Mouse (Mus musculus): Measurements from ENCODE around the gene 9030612E09Rik. TPM values are rescaled to one million over a fixed set of nuclear protein-coding genes. Genes with fewer than 3 reads are reported as not detected.

Gene 9030612E09Rik
- total and polyA plus RNA-seq, 2 experiments from 2014 or later: 0.73 to 1.7 TPM

DNA sequence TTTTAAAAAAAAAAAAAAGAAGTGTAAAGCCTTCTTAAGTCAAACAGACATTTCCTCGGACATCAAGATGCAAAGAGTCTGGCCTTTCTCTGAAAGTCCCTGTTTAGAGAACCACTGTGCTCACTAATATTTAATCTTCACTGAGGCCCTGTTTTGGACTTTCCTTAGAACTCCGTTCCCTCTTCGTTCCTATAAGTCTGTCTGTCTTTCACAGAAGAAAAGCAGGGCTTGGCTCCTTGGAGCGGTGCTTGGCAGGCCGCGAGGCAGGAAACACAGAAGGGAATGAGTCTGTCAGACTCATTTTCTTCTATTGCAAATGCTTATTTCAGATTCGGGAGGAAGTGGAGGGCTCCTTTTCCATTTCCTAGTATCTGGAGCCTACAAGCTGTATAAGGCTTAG lies 5.7 kb upstream of the 9030612E09Rik start:
- DNase-seq (ENCODE audit: low spot score): no peak
- WGBS: 70% methylated on average over 7 of the region's 7 CpGs
- H3K27me3 ChIP-seq (ENCODE audit: insufficient read depth, low read length): no peaks in the 10 kb centered on the region
- no peak overlapping the region for H3K27ac ChIP-seq
- H3K4me3 ChIP-seq (ENCODE audit: low read length): no peak overlapping the region
- H3K9me3 ChIP-seq (ENCODE audit: low read length): no peaks in the 10 kb centered on the region
- no peaks in the 10 kb centered on the region for H3K36me3 ChIP-seq (ENCODE audit: insufficient read depth, low read length)
- no peak for ATAC-seq
- H3K4me2 ChIP-seq (ENCODE audit: low read depth, low read length): no peak overlapping the region
- no peak for TF ChIP-seq CTCF (IDR thresholded peaks at IDR 0.05; ENCODE audit: low read depth)
- peaks cover 10% of the 10 kb centered on the region; the same call in 1 of the 2 replicates for H3K4me1 ChIP-seq (ENCODE audit: insufficient read depth, low read length)
- no peak overlapping the region for H3K9ac ChIP-seq (replicated peaks; ENCODE audit: low read length)

DNA sequence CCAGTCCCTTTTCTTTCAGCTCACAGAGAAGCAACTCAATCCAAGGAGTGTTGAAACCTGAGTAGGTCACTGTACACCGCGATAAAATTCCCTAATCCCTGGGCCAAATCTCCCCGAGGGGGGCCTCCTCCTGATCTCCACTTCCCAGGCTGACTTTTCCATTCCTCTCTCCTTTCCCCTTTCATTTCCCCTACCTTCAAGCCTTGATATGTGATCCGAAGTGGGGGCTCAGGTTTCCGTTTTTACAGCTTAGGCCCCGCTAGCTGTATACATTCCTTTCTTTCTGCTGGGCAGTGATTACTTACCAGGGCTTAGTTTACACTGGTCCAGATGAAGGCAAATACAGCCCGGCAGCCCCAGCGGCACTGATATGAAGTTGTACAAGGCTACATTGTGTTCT lies 3.4 kb upstream of the 9030612E09Rik start:
- no peak overlapping the region for H3K27ac ChIP-seq
- no peak for TF ChIP-seq CTCF (IDR thresholded peaks at IDR 0.05; ENCODE audit: low read depth)
- WGBS: 11% methylated on average over 8 of the region's 8 CpGs

DNA sequence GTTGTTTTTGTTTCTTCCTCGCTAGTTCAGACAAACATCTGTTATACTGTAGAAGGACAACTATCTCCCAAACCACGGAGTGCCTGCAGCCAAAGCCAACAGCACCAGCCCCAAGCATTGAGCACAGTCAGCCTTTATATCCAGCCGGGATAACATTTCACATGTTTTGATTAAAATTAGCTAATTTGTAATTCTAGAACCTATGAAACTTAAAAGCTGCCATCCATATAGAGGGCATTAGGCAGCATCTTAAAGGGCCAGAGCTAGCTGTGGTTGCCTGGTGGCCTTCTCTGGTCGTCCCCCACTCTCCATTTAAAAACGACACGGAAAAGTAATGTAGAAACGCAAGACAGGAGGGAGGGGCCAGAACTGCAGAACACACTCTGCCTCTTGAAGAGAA lies 2.4 kb upstream of the 9030612E09Rik start:
- TF ChIP-seq CTCF (IDR thresholded peaks at IDR 0.05; ENCODE audit: low read depth): no peak
- ATAC-seq: no peak
- no peak for DNase-seq (ENCODE audit: low spot score)
- 8% methylated on average over 7 of the region's 7 CpGs for WGBS
- peak overlapping the region; percentile 74 for H3K4me3 ChIP-seq (ENCODE audit: low read length)
- no peaks in the 10 kb centered on the region for H3K36me3 ChIP-seq (ENCODE audit: insufficient read depth, low read length)
- H3K27ac ChIP-seq: peak overlapping the region; percentile 36; the same call in 1 of the 2 replicates
- H3K4me2 ChIP-seq (ENCODE audit: low read depth, low read length): peak overlapping the region; percentile 83
- peaks cover 10% of the 10 kb centered on the region; the same call in 1 of the 2 replicates for H3K4me1 ChIP-seq (ENCODE audit: insufficient read depth, low read length)
- no peaks in the 10 kb centered on the region for H3K9me3 ChIP-seq (ENCODE audit: low read length)
- H3K9ac ChIP-seq (replicated peaks; ENCODE audit: low read length): peak overlapping the region; percentile 86; the same call in 1 of the 2 replicates
- no peaks in the 10 kb centered on the region for H3K27me3 ChIP-seq (ENCODE audit: insufficient read depth, low read length)

More for the DNA sequence above, 3.4 kb upstream of the 9030612E09Rik start:
- H3K9me3 ChIP-seq (ENCODE audit: low read length): no peaks in the 10 kb centered on the region
- H3K9ac ChIP-seq (replicated peaks; ENCODE audit: low read length): peak overlapping the region; percentile 41
- no peak for ATAC-seq
- peak overlapping the region; percentile 83 for H3K4me2 ChIP-seq (ENCODE audit: low read depth, low read length)
- peak overlapping the region; percentile 74 for H3K4me3 ChIP-seq (ENCODE audit: low read length)
- no peaks in the 10 kb centered on the region for H3K36me3 ChIP-seq (ENCODE audit: insufficient read depth, low read length)
- peaks cover 10% of the 10 kb centered on the region; the same call in 1 of the 2 replicates for H3K4me1 ChIP-seq (ENCODE audit: insufficient read depth, low read length)
- no peaks in the 10 kb centered on the region for H3K27me3 ChIP-seq (ENCODE audit: insufficient read depth, low read length)
- no peak for DNase-seq (ENCODE audit: low spot score)

DNA sequence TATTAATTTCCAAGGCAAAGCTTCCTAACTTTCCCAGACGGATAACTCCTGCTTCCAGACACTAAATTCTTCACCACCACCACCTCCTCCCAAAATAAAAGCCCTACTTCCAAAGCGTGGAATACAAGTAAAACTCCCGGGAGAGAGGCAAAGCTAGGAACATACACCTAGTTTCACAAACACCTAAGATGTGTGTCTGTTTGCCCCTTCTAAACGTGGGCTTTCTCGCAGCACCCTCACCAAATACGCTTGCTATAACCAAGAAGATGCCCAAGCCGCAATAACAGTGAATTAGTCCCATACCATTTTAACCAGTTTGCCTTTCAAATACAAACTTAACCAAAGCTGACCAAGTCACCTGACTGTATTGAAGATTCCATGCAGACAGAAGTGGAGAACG lies 1.9 kb upstream of the 9030612E09Rik start:
- Histone ChIP-seq H3K9me3 (ENCODE audit: low read length) (no peaks in the 10 kb centered on the region), H3K36me3 (ENCODE audit: insufficient read depth, low read length) (no peaks in the 10 kb centered on the region), H3K27ac (0 out of 2 replicates have a peak overlapping the region, but pooled peaks have one; percentile 92), H3K4me3 (ENCODE audit: low read length) (peak overlapping the region; percentile 74), H3K9ac (replicated peaks; ENCODE audit: low read length) (peak overlapping the region; percentile 86), H3K27me3 (ENCODE audit: insufficient read depth, low read length) (no peaks in the 10 kb centered on the region), H3K4me1 (ENCODE audit: insufficient read depth, low read length) (peaks cover 10% of the 10 kb centered on the region; the same call in 1 of the 2 replicates), H3K4me2 (ENCODE audit: low read depth, low read length) (peak overlapping the region; percentile 83)
- DNase-seq (ENCODE audit: low spot score): no peak
- no peak for ATAC-seq
- no peak for TF ChIP-seq CTCF (IDR thresholded peaks at IDR 0.05; ENCODE audit: low read depth)
- WGBS: 2% methylated on average over 8 of the region's 8 CpGs

DNA sequence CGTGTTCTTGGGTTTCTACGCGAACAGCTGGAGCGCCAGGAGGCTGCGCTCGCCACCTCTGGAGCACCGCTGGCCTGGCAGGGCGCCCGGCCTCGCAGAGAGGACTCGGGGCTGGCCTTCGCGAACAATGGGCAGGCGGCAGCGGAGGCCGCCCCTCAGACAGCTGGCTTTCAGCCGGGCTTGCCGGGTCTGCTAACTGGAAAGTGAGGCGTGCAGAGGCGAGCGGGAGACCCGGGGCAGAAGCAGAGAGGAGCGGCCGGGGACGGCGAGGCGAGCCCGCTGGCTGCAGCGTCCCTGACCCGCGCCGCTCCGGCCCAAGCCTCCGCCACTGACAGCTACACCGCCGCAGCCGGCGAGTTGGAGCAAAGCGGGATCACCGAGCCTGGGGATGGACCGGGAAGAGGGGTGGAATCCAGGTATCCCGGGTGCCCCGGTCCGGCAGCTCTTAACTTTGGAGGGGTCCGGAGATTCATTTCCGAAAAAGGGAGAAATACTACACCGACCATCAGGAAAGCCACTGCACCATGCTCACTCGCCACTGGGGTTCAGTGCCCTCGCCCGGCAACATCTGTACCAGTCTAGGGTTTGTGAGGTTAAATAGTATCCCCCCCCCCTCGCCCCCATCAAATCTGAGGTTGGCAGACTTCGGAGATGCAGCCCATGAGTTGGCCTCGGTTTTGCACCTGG lies 1.2 kb upstream of the 9030612E09Rik start:
- Histone ChIP-seq H3K4me3 (ENCODE audit: low read length) (peak overlapping the region; percentile 74), H3K27ac (peak overlapping the region; percentile 92), H3K4me2 (ENCODE audit: low read depth, low read length) (peak overlapping the region; percentile 83), H3K27me3 (ENCODE audit: insufficient read depth, low read length) (no peaks in the 10 kb centered on the region), H3K9me3 (ENCODE audit: low read length) (no peaks in the 10 kb centered on the region), H3K9ac (replicated peaks; ENCODE audit: low read length) (peak overlapping the region; percentile 86), H3K36me3 (ENCODE audit: insufficient read depth, low read length) (no peaks in the 10 kb centered on the region), H3K4me1 (ENCODE audit: insufficient read depth, low read length) (peaks cover 10% of the 10 kb centered on the region; the same call in 1 of the 2 replicates)
- TF ChIP-seq CTCF (IDR thresholded peaks at IDR 0.05; ENCODE audit: low read depth): peak; percentile 40
- ATAC-seq (peak; percentile 50), DNase-seq (ENCODE audit: low spot score) (peak; percentile 78)
- under 1% methylated on average over 53 of the region's 53 CpGs for WGBS

DNA sequence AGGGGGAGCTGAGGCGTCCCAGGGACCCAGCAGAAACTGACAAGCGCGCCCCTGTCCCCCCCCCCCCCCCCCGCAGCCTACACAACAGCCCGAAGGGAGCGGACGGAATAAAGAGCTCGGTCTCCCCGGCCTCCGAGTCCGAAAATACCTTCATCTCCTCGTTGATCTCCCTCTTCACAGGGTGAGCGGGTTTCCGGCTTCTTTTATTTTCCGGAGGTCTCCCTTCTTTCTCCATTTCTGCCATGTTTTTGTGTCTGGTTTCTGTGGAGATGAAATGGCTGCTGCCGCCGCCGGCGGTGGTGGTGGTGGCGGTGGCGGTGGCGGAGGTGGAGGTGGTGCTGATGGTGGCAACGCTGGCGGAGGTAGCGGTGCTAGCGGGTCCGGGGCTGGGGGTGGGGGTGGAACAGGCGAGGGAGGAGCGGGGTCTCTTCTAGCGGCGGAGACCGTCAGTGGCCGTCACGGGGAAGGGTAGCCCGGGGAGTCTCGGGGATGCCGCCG lies 627 bp upstream of the 9030612E09Rik start:
- WGBS: under 1% methylated on average over 23 of the region's 38 CpGs
- peak overlapping the region; percentile 83 for H3K4me2 ChIP-seq (ENCODE audit: low read depth, low read length)
- H3K4me1 ChIP-seq (ENCODE audit: insufficient read depth, low read length): peaks cover 10% of the 10 kb centered on the region; the same call in 1 of the 2 replicates
- no peaks in the 10 kb centered on the region for H3K36me3 ChIP-seq (ENCODE audit: insufficient read depth, low read length)
- peak overlapping the region; percentile 86 for H3K9ac ChIP-seq (replicated peaks; ENCODE audit: low read length)
- no peaks in the 10 kb centered on the region for H3K9me3 ChIP-seq (ENCODE audit: low read length)
- TF ChIP-seq CTCF (IDR thresholded peaks at IDR 0.05; ENCODE audit: low read depth): no peak
- peak; percentile 64 for ATAC-seq
- peak overlapping the region; percentile 74 for H3K4me3 ChIP-seq (ENCODE audit: low read length)
- peak overlapping the region; percentile 92 for H3K27ac ChIP-seq
- H3K27me3 ChIP-seq (ENCODE audit: insufficient read depth, low read length): no peaks in the 10 kb centered on the region
- peak; percentile 62 for DNase-seq (ENCODE audit: low spot score)
